Mouse (Mus musculus): ENCODE results near the gene Man2b1. TPM values are rescaled to one million over a fixed set of nuclear protein-coding genes. Genes with fewer than 3 reads are reported as not detected.
A peak's percentile ranks its signal among the peaks of the same experiment; 100 is the strongest.

Gene Man2b1
- polyA plus RNA-seq, 1 experiment: 45.5 TPM

DNA sequence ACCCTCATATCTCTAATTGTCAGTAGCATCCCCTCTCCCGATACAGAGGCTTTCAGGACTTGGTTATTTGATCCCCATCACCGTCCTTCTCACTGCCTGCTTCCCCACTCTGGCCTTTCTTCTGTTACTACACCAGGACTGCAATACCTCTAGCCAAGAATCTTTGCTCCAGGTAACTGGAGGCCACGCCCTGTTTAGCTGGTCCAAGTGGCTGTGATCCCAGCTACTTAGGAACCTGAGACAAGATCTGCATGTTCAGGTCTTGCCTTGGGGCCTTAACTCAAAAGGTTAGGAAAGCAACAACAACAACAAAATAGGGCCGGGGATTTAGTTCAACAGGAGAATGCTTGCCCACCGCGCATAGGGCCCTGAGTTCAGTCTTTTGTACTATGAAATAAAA is 39.5 kb upstream of the Man2b1 start:
- Histone ChIP-seq H3K4me3 (ENCODE audit: insufficient read depth, low read length) (no peak overlapping the region), H3K27ac (ENCODE audit: insufficient read depth, low read length) (no peak overlapping the region), H3K4me1 (ENCODE audit: control insufficient read depth, insufficient read depth, low read length) (peaks cover 8% of the 10 kb centered on the region; the same call in 1 of the 2 replicates)
- no peak for TF ChIP-seq CTCF (IDR thresholded peaks at IDR 0.05; ENCODE audit: borderline replicate concordance, insufficient read depth, low read length)
- TF ChIP-seq POLR2A (IDR thresholded peaks at IDR 0.05; ENCODE audit: low read depth, low read length): no peak

GRCm38 (mm10) chr8:85057367-85057766 is 25.7 kb upstream of the Man2b1 start:
- H3K4me3 ChIP-seq (ENCODE audit: insufficient read depth, low read length): no peak overlapping the region
- TF ChIP-seq CTCF (IDR thresholded peaks at IDR 0.05; ENCODE audit: borderline replicate concordance, insufficient read depth, low read length): no peak
- TF ChIP-seq POLR2A (IDR thresholded peaks at IDR 0.05; ENCODE audit: low read depth, low read length): no peak
- H3K4me1 ChIP-seq (ENCODE audit: control insufficient read depth, insufficient read depth, low read length): no peaks in the 10 kb centered on the region; the same call in 1 of the 2 replicates
- no peak overlapping the region for H3K27ac ChIP-seq (ENCODE audit: insufficient read depth, low read length)

DNA sequence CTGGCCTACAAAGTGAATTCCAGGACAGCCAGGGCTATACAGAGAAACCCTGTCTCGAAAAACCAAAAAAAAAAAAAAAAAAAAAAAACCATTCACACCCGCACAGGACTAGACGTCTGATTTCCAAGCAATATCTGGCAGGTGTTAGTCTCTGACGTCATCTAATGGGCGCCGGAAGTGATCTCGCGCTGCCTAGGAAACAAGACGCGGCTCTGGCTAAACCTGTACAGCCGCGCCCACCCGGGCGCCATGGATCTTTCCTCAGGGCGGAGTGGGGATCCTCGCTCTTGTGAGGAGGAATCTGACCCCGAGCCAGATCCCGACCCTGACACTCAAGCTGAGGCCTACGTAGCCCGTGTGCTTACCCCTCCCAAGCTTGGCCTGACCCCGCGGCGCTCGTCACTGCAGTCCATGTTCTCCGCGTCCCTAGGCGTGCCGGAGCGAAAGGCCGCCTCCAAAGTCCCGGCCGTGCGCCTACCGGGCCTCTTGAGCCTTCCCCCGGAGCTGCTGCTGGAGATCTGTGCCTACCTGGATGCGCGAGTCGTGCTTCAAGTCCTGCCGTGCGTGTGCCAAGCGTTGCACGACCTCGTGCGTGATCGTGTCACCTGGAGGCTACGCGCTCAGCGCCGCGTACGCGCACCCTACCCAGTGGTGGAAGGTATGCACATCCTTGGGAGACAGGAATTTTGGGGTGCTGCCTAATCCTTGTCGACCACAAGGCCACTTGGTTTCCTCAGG is 23.0 kb upstream of the Man2b1 start, which contains the start of gene Fbxw9:
Gene Fbxw9 (plus strand): TSS at position 177 of the 738 bp plus-strand sequence.
- peak within 1 kb of the TSS; percentile 55; the same call in 1 of the 2 replicates for H3K27ac ChIP-seq (ENCODE audit: insufficient read depth, low read length)
- peak within 1 kb of the TSS; percentile 73 for H3K4me3 ChIP-seq (ENCODE audit: insufficient read depth, low read length)
- no peaks in the 10 kb centered on the region; the same call in 1 of the 2 replicates for H3K4me1 ChIP-seq (ENCODE audit: control insufficient read depth, insufficient read depth, low read length)
- TF ChIP-seq CTCF (IDR thresholded peaks at IDR 0.05; ENCODE audit: borderline replicate concordance, insufficient read depth, low read length) (no peak), POLR2A (IDR thresholded peaks at IDR 0.05; ENCODE audit: low read depth, low read length) (peak; percentile 43)

- Histone ChIP-seq H3K4me3 (ENCODE audit: insufficient read depth, low read length) (no peak overlapping the region), H3K4me1 (ENCODE audit: control insufficient read depth, insufficient read depth, low read length) (no peaks in the 10 kb centered on the region; the same call in 1 of the 2 replicates), H3K27ac (ENCODE audit: insufficient read depth, low read length) (no peak overlapping the region)
- TF ChIP-seq POLR2A (IDR thresholded peaks at IDR 0.05; ENCODE audit: low read depth, low read length): no peak
- no peak for TF ChIP-seq CTCF (IDR thresholded peaks at IDR 0.05; ENCODE audit: borderline replicate concordance, insufficient read depth, low read length)
These were observed 20.5 kb upstream of the Man2b1 start for GRCm38 (mm10) chr8:85062603-85063002.

DNA sequence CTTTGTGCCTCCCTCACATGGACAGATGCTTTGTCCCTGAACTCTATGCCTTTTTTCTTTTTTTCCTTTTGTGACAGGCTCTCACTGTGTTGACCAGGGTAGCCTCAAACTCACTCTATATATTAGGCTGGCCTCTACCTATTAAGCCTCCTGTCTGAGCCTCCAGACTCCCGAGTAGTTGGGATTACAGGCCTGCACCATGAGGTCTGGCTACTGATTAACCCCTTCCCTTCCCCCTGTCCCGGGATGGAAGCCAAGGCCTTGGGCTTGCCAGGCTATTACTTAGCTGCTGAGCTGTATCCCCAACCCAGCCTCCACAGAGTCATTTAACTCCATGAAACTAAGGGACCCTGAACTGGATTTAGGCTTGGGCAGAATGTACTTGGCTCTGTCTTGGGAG is 17.9 kb upstream of the Man2b1 start:
- H3K4me3 ChIP-seq (ENCODE audit: insufficient read depth, low read length): no peak overlapping the region
- H3K27ac ChIP-seq (ENCODE audit: insufficient read depth, low read length): no peak overlapping the region
- no peaks in the 10 kb centered on the region; the same call in 1 of the 2 replicates for H3K4me1 ChIP-seq (ENCODE audit: control insufficient read depth, insufficient read depth, low read length)
- no peak for TF ChIP-seq CTCF (IDR thresholded peaks at IDR 0.05; ENCODE audit: borderline replicate concordance, insufficient read depth, low read length)
- TF ChIP-seq POLR2A (IDR thresholded peaks at IDR 0.05; ENCODE audit: low read depth, low read length): no peak

GRCm38 (mm10) chr8:85067155-85067554 is 15.9 kb upstream of the Man2b1 start:
- peaks cover 5% of the 10 kb centered on the region; the same call in 1 of the 2 replicates for H3K4me1 ChIP-seq (ENCODE audit: control insufficient read depth, insufficient read depth, low read length)

GRCm38 (mm10) chr8:85067982-85068381 is 15.1 kb upstream of the Man2b1 start, which contains the start of gene Gm5741:
TSS of gene Gm5741 (minus strand) at chr8:85067982.
- no peak within 1 kb of the TSS for H3K27ac ChIP-seq (ENCODE audit: insufficient read depth, low read length)
- peaks cover 5% of the 10 kb centered on the region; the same call in 1 of the 2 replicates for H3K4me1 ChIP-seq (ENCODE audit: control insufficient read depth, insufficient read depth, low read length)
- no peak within 1 kb of the TSS for H3K4me3 ChIP-seq (ENCODE audit: insufficient read depth, low read length)
- TF ChIP-seq POLR2A (IDR thresholded peaks at IDR 0.05; ENCODE audit: low read depth, low read length) (no peak), CTCF (IDR thresholded peaks at IDR 0.05; ENCODE audit: borderline replicate concordance, insufficient read depth, low read length) (no peak)

More at GRCm38 (mm10) chr8:85067155-85067554, 15.9 kb upstream of the Man2b1 start:
- no peak overlapping the region for H3K4me3 ChIP-seq (ENCODE audit: insufficient read depth, low read length)
- no peak overlapping the region for H3K27ac ChIP-seq (ENCODE audit: insufficient read depth, low read length)
- TF ChIP-seq CTCF (IDR thresholded peaks at IDR 0.05; ENCODE audit: borderline replicate concordance, insufficient read depth, low read length): no peak
- TF ChIP-seq POLR2A (IDR thresholded peaks at IDR 0.05; ENCODE audit: low read depth, low read length): no peak

DNA sequence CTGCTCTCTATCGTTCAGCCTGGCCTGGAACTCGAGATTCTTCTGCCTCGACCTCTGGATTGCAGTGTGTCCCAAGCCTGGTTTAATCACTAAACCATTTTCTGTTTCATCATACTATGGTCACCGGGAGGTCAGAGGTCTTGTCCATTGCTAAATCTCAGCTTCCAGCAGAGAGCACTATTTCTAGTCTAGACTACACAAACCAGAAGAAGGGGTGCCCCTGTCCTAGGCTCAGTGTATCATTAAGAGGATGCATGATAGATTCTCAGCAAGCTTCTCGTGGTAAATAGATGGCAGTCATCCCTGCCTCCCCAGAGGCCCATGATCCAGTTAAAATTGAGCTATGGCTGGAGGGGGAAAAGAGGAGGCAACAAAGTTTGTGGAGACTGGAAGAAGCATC is 12.0 kb upstream of the Man2b1 start:
- Histone ChIP-seq H3K4me3 (ENCODE audit: insufficient read depth, low read length) (peak overlapping the region; percentile 85), H3K27ac (ENCODE audit: insufficient read depth, low read length) (peak overlapping the region; percentile 96), H3K4me1 (ENCODE audit: control insufficient read depth, insufficient read depth, low read length) (peaks cover 5% of the 10 kb centered on the region; the same call in 1 of the 2 replicates)
- no peak for TF ChIP-seq POLR2A (IDR thresholded peaks at IDR 0.05; ENCODE audit: low read depth, low read length)
- TF ChIP-seq CTCF (IDR thresholded peaks at IDR 0.05; ENCODE audit: borderline replicate concordance, insufficient read depth, low read length): no peak

GRCm38 (mm10) chr8:85071514-85072281 is 11.4 kb upstream of the Man2b1 start, which contains the start of gene Dhps:
TSS of gene Dhps (plus strand) at chr8:85071757.
- H3K27ac ChIP-seq (ENCODE audit: insufficient read depth, low read length): peak within 1 kb of the TSS; percentile 96
- TF ChIP-seq POLR2A (IDR thresholded peaks at IDR 0.05; ENCODE audit: low read depth, low read length) (peak; percentile 67), CTCF (IDR thresholded peaks at IDR 0.05; ENCODE audit: borderline replicate concordance, insufficient read depth, low read length) (no peak)
- H3K4me1 ChIP-seq (ENCODE audit: control insufficient read depth, insufficient read depth, low read length): peaks cover 5% of the 10 kb centered on the region; the same call in 1 of the 2 replicates
- H3K4me3 ChIP-seq (ENCODE audit: insufficient read depth, low read length): peak within 1 kb of the TSS; percentile 85

Measured in embryonic fibroblast, embryonic 13.5 days (primary cell).